Mouse (Mus musculus) lung, postnatal 36 days (tissue): ENCODE measurements around the gene Pglyrp4.
A peak's percentile ranks its signal among the peaks of the same experiment; 100 is the strongest.
"Not testable (repeated sequence)": the region's sequence is repeated elsewhere in the genome, so short reads cannot be mapped to it uniquely, and the experiment has no call there.

ENCODE experiments used
- DNase-seq: peaks from one replicate; pipeline ENCODE4 v3.0.0; 2022; ENCODE audit warnings: mixed read lengths

Pglyrp4 gene

GRCm38 (mm10) chr3:90726606-90727005, at the start of gene Pglyrp4:
Pglyrp4 (plus strand) TSS chr3:90726906.
- DNase-seq = no peak

- no peak for DNase-seq
These were observed 48.0 kb upstream of the Pglyrp4 start for GRCm38 (mm10) chr3:90678656-90679055.

- DNase-seq = no peak
These were observed 42.8 kb upstream of the Pglyrp4 start for GRCm38 (mm10) chr3:90683929-90684328.

- no peak for DNase-seq
These were observed 39.9 kb upstream of the Pglyrp4 start for GRCm38 (mm10) chr3:90686835-90687234.

- no peak for DNase-seq
These were observed 33.2 kb upstream of the Pglyrp4 start for GRCm38 (mm10) chr3:90693496-90693895.

GRCm38 (mm10) chr3:90695613-90696012, 31.1 kb upstream of the Pglyrp4 start, which contains the start of gene S100a9:
S100a9 (minus strand) TSS chr3:90695721.
- DNase-seq = no peak

- DNase-seq = no peak
These were observed 24.5 kb upstream of the Pglyrp4 start for GRCm38 (mm10) chr3:90702244-90702643.

GRCm38 (mm10) chr3:90708523-90709202, 18.0 kb upstream of the Pglyrp4 start:
- DNase-seq = peak; percentile 34

- DNase-seq = peak; percentile 94
These were observed 16.9 kb upstream of the Pglyrp4 start for GRCm38 (mm10) chr3:90709591-90710460.

GRCm38 (mm10) chr3:90749658-90750057, 23.0 kb downstream of the Pglyrp4 start:
- no peak for DNase-seq

- not testable (repeated sequence) for DNase-seq
These were observed 51.1 kb downstream of the Pglyrp4 start, which contains the start of gene Gm5849 for GRCm38 (mm10) chr3:90777776-90778175. Gm5849 (minus strand) TSS chr3:90777876.
